Mouse (Mus musculus): ENCODE data around the gene Gtf2h3.

The Gtf2h3 gene

DNA sequence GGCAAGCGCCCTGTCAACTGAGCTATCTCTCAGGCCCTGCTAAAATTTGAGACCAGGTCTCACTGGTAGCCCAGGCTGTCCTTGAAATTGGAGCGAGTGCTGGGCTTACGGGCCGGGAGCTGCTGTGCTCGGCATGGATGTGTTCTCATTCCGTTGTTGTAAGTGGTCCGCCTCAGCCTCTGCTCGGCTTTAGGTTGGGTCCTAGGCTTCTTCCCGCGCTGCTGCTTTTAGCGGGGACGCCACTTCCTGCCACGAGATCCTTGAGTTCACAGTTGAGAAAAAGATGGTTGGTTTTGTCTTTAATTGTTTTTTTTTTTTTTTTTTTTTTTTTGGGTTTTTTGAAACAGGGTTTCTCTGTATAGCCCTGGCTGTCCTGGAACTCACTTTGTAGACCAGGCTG lies 58.9 kb downstream of the Gtf2h3 start:
- DNase-seq, result no peak
